Mouse (Mus musculus) gastrocnemius, adult 2 months (tissue): ENCODE measurements around the gene Gm37240. TPM values are rescaled to one million over a fixed set of nuclear protein-coding genes. Genes with fewer than 3 reads are reported as not detected.
A peak's percentile ranks its signal among the peaks of the same experiment; 100 is the strongest.

ENCODE experiments used
- DNase-seq: peaks from one replicate; pipeline ENCODE4 v3.0.0; 2022
- H3K27ac ChIP-seq: fragments of 200-600 bp; 2 replicates; pipeline ENCODE4 v1.8.1; 2022; ENCODE audit warnings: mild to moderate bottlenecking
- H3K4me3 ChIP-seq: fragments of 200-600 bp; 2 replicates; pipeline ENCODE4 v1.8.1; 2022; ENCODE audit warnings: mild to moderate bottlenecking, moderate library complexity
- CTCF ChIP-seq: fragments of 200-600 bp; IDR thresholded peaks from 2 replicates; pipeline ENCODE4 v1.8.1; 2022; ENCODE audit warnings: antibody characterized with exemption, mild to moderate bottlenecking, moderate library complexity
- intact Hi-C: fragments of 180-260 bp; cut with DNase I; formaldehyde crosslinking; loops from one replicate; pipeline ENCODE4 v1.15.1; 2025
- total RNA-seq, 2 experiments: library from RNA; stranded (reverse); gene quantifications; 2 replicates each; pipeline ENCODE4 v1.2.3; 2021

Gm37240 gene
- total RNA-seq, 2 experiments from 2014 or later, result 34.5 to 37.4 TPM

GRCm38 (mm10) chr3:85652727-85653665, 234.3 kb downstream of the Gm37240 start:
- DNase-seq, result no peak
- Histone ChIP-seq H3K4me3 (no peak overlapping the region), H3K27ac (no peak overlapping the region)
- TF ChIP-seq CTCF, result no peak
- intact Hi-C loops, result no loop called here

GRCm38 (mm10) chr3:85649176-85649575, 238.1 kb downstream of the Gm37240 start:
- no peak for DNase-seq
- no peak overlapping the region for H3K27ac ChIP-seq
- no peak for TF ChIP-seq CTCF
- intact Hi-C loops, result no loop called here
- no peak overlapping the region for H3K4me3 ChIP-seq

DNA sequence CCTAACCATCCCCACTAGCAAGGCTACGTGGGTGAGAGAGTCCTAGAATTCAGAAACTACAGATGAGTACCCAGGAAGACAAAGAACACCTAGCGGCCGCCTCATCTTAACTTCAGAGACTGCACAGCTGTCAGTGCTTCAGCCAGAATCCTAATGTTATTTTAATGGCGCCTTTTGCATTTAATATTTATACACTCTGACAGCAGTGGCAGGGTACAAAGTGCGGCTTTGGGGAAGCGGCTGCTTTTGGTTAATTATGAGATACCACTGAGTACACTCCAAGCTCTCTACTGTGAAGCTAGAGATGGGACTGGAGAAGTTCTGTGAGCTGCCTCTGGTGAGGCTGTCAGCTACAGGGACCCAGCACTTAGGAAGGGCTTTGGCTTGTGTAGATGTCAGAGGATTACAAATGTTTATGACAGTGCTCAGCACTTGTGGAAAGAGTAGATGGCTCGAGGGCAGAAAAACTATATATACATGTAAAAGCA, 241.8 kb downstream of the Gm37240 start:
- intact Hi-C loops, result no loop called here
- no peak overlapping the region for H3K27ac ChIP-seq
- TF ChIP-seq CTCF, result no peak

GRCm38 (mm10) chr3:85644814-85645213, 242.5 kb downstream of the Gm37240 start:
- H3K4me3 ChIP-seq, result no peak overlapping the region
- TF ChIP-seq CTCF, result no peak
- no peak overlapping the region for H3K27ac ChIP-seq
- DNase-seq, result no peak
- intact Hi-C loops, result no loop called here

More for the DNA sequence above, 241.8 kb downstream of the Gm37240 start:
- H3K4me3 ChIP-seq, result no peak overlapping the region
- no peak for DNase-seq

DNA sequence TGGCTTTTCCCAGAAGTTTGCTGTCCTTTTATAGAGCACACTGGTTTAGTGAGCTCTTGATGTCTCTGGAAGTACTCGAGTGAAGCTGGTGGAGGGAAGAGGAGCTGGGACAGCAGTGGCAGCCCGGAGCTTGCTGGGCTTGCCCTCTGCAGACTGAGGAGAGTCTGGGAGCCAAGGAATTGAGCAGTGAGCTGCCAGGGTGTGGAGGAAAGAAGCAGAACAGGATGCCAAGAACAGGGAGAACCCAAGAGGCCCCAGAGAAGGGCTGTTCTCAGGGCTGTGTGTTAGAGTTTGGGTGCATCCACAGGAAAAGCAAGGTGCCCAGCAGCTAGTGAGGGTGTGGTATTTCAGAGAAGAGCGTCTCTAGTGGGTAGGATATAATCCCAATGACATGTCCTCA, 245.6 kb downstream of the Gm37240 start:
- no peak overlapping the region for H3K4me3 ChIP-seq
- peak; percentile 38 for DNase-seq
- intact Hi-C loops, result no loop called here
- no peak for TF ChIP-seq CTCF
- no peak overlapping the region for H3K27ac ChIP-seq

DNA sequence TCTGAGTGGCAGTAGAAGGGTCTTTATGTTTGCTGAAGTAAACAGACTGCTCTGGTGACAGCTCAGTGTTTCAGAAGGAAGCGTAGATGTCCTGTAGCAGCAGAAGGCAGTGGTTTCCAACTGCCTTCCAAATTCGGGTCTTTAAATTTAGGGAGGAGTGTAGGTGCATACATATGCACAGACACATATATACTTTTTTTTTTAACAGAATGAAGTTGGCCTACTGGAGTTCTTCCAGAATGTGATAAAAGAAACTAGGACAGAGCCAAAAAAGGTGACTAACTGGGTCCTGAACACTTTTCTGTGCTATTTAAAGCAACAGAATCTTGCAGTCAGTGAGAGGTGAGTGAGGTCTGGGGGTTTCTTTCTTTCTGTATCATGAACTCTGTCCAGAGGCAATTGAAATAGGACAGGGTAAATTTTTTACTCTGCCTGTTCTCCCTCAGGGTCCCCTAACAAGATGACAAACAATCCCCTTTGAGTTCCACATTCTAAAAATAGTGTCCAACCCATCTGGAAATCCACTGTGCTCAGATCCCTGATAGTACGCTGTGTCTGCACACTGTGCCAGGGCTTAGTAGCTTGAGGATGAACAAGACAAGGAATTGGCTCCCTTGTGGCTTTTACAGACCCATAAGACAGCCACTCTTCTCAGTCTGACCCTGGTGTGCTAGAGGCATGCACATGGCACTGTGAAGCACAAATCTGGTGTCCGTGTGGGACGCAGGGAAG, 250.4 kb downstream of the Gm37240 start:
- intact Hi-C loops, result loop anchor here (5.0 kb wide), 1 partner anchor 255 kb away; no protein-coding TSS in a partner anchor
- TF ChIP-seq CTCF, result no peak
- H3K27ac ChIP-seq, result no peak overlapping the region
- DNase-seq, result no peak
- no peak overlapping the region for H3K4me3 ChIP-seq

- no peak for TF ChIP-seq CTCF
- Histone ChIP-seq H3K4me3 (no peak overlapping the region), H3K27ac (no peak overlapping the region)
- DNase-seq, result no peak
- intact Hi-C loops, result loop anchor here (5.0 kb wide), 1 partner anchor 253 kb away; no protein-coding TSS in a partner anchor
Observed at GRCm38 (mm10) chr3:85635591-85635990, 251.7 kb downstream of the Gm37240 start.

DNA sequence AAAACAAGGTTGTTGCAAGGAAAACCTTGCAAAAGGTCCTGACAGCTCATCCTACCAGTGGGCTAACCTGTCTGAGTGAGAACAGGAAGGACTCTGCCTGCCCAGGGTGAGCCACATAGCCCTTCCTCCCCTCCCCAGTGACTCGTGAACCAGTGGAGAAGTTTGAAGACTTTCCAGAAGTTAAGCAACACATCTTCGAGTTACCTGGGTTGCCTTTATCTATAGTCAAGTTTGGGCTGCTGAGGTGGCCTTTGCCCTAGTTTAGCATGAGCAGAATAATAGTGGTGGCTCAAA, 252.2 kb downstream of the Gm37240 start:
- Histone ChIP-seq H3K27ac (no peak overlapping the region), H3K4me3 (no peak overlapping the region)
- DNase-seq, result no peak
- intact Hi-C loops, result loop anchor here (5.0 kb wide), 1 partner anchor 253 kb away; no protein-coding TSS in a partner anchor
- TF ChIP-seq CTCF, result no peak

GRCm38 (mm10) chr3:85634389-85635125, 252.8 kb downstream of the Gm37240 start:
- Histone ChIP-seq H3K27ac (peak overlapping the region; percentile 48), H3K4me3 (no peak overlapping the region)
- DNase-seq, result no peak
- no peak for TF ChIP-seq CTCF
- intact Hi-C loops, result loop anchor here (5.0 kb wide), 1 partner anchor 252 kb away; no protein-coding TSS in a partner anchor

DNA sequence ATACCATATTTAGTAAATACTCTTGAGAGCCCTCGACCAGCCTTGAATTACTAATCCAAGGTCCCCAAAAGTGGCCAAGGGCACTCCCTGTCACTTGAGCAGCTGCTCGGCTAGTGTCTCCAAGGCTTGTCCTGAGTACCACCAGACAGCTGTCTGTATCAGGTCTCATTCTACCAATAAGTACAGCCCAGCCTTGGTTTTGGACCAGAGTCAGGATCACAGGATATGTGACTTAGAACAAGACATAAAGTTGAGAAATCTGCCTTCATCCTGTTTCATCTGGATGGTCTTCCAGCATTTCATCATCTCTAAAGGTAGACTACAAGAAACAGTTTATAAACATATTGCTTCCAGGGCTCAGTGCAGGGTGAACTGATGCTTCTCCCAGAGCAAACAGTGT, 253.6 kb downstream of the Gm37240 start:
- TF ChIP-seq CTCF, result no peak
- intact Hi-C loops, result no loop called here
- H3K27ac ChIP-seq, result peak overlapping the region; percentile 48
- H3K4me3 ChIP-seq, result no peak overlapping the region
- DNase-seq, result peak; percentile 59

DNA sequence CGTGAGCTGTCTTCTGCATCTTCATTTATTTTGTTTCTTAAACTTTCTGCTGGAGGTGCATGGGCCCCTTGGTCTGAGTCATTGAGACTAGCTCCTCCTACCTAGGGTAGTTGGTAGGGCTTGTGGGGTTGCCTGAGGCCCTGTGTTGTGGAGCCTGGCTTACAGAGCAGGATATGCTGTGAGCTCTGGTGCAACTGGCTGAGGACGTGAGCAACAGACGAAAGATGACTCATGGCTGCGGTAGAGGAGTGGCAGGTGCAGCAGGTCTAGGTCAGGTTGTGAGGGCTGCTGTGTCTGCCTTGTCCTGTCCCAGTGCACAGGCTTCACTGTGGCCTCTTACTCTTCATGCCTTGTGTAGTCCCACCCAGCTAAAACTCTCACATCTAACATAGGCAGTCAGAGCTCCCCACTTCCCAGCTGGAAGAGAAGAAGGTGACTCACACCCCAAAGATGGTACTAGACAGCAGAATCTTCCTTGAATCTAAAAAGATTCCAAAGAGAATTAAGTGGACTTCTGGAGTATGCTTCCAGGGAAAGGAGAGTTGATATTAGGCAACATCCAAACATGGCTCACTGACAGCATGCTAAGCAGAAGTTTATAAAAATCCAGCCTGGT, 257.3 kb downstream of the Gm37240 start:
- no peak overlapping the region for H3K27ac ChIP-seq
- no peak for DNase-seq
- no peak overlapping the region for H3K4me3 ChIP-seq
- intact Hi-C loops, result no loop called here
- no peak for TF ChIP-seq CTCF

- Histone ChIP-seq H3K27ac (no peak overlapping the region), H3K4me3 (no peak overlapping the region)
- no peak for TF ChIP-seq CTCF
- intact Hi-C loops, result no loop called here
- no peak for DNase-seq
Observed at GRCm38 (mm10) chr3:85619751-85620150, 267.6 kb downstream of the Gm37240 start.
